Mouse (Mus musculus): ENCODE results near the gene Haus5.
A peak's percentile ranks its signal among the peaks of the same experiment; 100 is the strongest.

Haus5 gene

GRCm38 (mm10) chr7:30664529-30665200 lies at the start of gene Haus5:
Haus5 (minus strand) TSS chr7:30664994.
- peak; percentile 89 for DNase-seq (ENCODE audit: low spot score)

GRCm38 (mm10) chr7:30711942-30712341 lies 47.1 kb upstream of the Haus5 start, which contains the start of gene Atp4a:
Atp4a (plus strand) TSS chr7:30712209.
- DNase-seq (ENCODE audit: low spot score): no peak

- no peak for DNase-seq (ENCODE audit: low spot score)
These were observed 42.6 kb upstream of the Haus5 start for GRCm38 (mm10) chr7:30707441-30707840.

- peak; percentile 72 for DNase-seq (ENCODE audit: low spot score)
These were observed 41.6 kb upstream of the Haus5 start for GRCm38 (mm10) chr7:30706214-30706882.

- DNase-seq (ENCODE audit: low spot score): peak; percentile 77
These were observed 33.8 kb upstream of the Haus5 start, which contains the start of gene 2200002J24Rik for GRCm38 (mm10) chr7:30698589-30698988. 2200002J24Rik (plus strand) TSS chr7:30698926.

- DNase-seq (ENCODE audit: low spot score): no peak
These were observed 33.3 kb upstream of the Haus5 start for GRCm38 (mm10) chr7:30698101-30698500.

- DNase-seq (ENCODE audit: low spot score): no peak
These were observed 23.5 kb upstream of the Haus5 start for GRCm38 (mm10) chr7:30688325-30688724.

- DNase-seq (ENCODE audit: low spot score): no peak
These were observed 18.6 kb upstream of the Haus5 start for GRCm38 (mm10) chr7:30683425-30683824.

GRCm38 (mm10) chr7:30681897-30682296 lies 17.1 kb upstream of the Haus5 start:
- DNase-seq (ENCODE audit: low spot score): peak; percentile 85

- no peak for DNase-seq (ENCODE audit: low spot score)
These were observed 13.6 kb upstream of the Haus5 start for GRCm38 (mm10) chr7:30678263-30678975.

GRCm38 (mm10) chr7:30671480-30671879 lies 6.7 kb upstream of the Haus5 start, which contains the start of gene Pmis2:
Pmis2 (minus strand) TSS chr7:30671605.
- peak; percentile 42 for DNase-seq (ENCODE audit: low spot score)

GRCm38 (mm10) chr7:30669229-30669628 lies 4.4 kb upstream of the Haus5 start:
- DNase-seq (ENCODE audit: low spot score): no peak

- DNase-seq (ENCODE audit: low spot score): no peak
These were observed 527 bp upstream of the Haus5 start for GRCm38 (mm10) chr7:30665321-30665720.

GRCm38 (mm10) chr7:30649591-30650540 lies 14.9 kb downstream of the Haus5 start, which contains the start of gene Rbm42:
Rbm42 (minus strand) TSS chr7:30650317.
- DNase-seq (ENCODE audit: low spot score): peak; percentile 99

- DNase-seq (ENCODE audit: low spot score): no peak
These were observed 25.7 kb downstream of the Haus5 start for GRCm38 (mm10) chr7:30639083-30639482.

GRCm38 (mm10) chr7:30636395-30636794 lies 28.4 kb downstream of the Haus5 start:
- no peak for DNase-seq (ENCODE audit: low spot score)

GRCm38 (mm10) chr7:30635752-30636151 lies 29.0 kb downstream of the Haus5 start, which contains the start of gene Etv2:
Etv2 (minus strand) TSS chr7:30635852.
- no peak for DNase-seq (ENCODE audit: low spot score)

- DNase-seq (ENCODE audit: low spot score): peak; percentile 72
These were observed 30.2 kb downstream of the Haus5 start for GRCm38 (mm10) chr7:30634621-30635020.

- no peak for DNase-seq (ENCODE audit: low spot score)
These were observed 30.9 kb downstream of the Haus5 start for GRCm38 (mm10) chr7:30633762-30634412.

- no peak for DNase-seq (ENCODE audit: low spot score)
These were observed 35.8 kb downstream of the Haus5 start for GRCm38 (mm10) chr7:30629013-30629412.

- DNase-seq (ENCODE audit: low spot score): no peak
These were observed 38.1 kb downstream of the Haus5 start for GRCm38 (mm10) chr7:30626647-30627046.

Data from testis, postnatal 14 days (tissue).